Mouse (Mus musculus) midbrain, postnatal 0 days (tissue): ENCODE results near the gene Atf5. TPM values are rescaled to one million over a fixed set of nuclear protein-coding genes. Genes with fewer than 3 reads are reported as not detected.
A peak's percentile ranks its signal among the peaks of the same experiment; 100 is the strongest.

ENCODE experiments used
- ATAC-seq: fragments of 200-750 bp; cut with Nextera tagmentation; 2 replicates; pipeline ENCODE4 v1.8.0; 2017; ENCODE audit warnings: moderate number of reproducible peaks, mild to moderate bottlenecking, moderate TSS enrichment, moderate library complexity; ENCODE audit not compliant: low FRiP score
- DNase-seq: peaks from one replicate; pipeline ENCODE4 v3.0.0-alpha.2; 2015; ENCODE audit warnings: low spot score
- H3K27ac ChIP-seq: fragments of 300-500 bp; sonication (generic); 2 replicates; pipeline ENCODE4 v1.5.1; 2014; ENCODE audit warnings: low read depth, mild to moderate bottlenecking, low read length, mixed read lengths
- H3K27me3 ChIP-seq: fragments of 300-500 bp; sonication (generic); 2 replicates; pipeline ENCODE4 v1.6.1; 2014; ENCODE audit warnings: low read length, control low read depth, mixed read lengths; ENCODE audit not compliant: insufficient read depth
- H3K36me3 ChIP-seq: fragments of 300-500 bp; sonication (generic); 2 replicates; pipeline ENCODE4 v1.6.1; 2014; ENCODE audit warnings: low read length, control low read depth, mixed read lengths; ENCODE audit not compliant: insufficient read depth
- H3K4me1 ChIP-seq: fragments of 300-500 bp; sonication (generic); 2 replicates; pipeline ENCODE4 v1.6.1; 2014; ENCODE audit warnings: mild to moderate bottlenecking, control low read depth, antibody characterized with exemption, low read length, mixed read lengths; ENCODE audit not compliant: insufficient read depth
- H3K4me2 ChIP-seq: fragments of 300-500 bp; sonication (generic); 2 replicates; pipeline ENCODE4 v1.6.1; 2014; ENCODE audit warnings: low read depth, mild to moderate bottlenecking, low read length, mixed read lengths; ENCODE audit not compliant: poor library complexity, severe bottlenecking
- H3K4me3 ChIP-seq: fragments of 300-500 bp; sonication (generic); 2 replicates; pipeline ENCODE4 v1.5.1; 2014; ENCODE audit warnings: low read depth, mild to moderate bottlenecking, low read length, moderate library complexity
- H3K9ac ChIP-seq: fragments of 300-500 bp; sonication (generic); replicated peaks from 2 replicates; pipeline ENCODE4 v1.6.1; 2014; ENCODE audit warnings: mild to moderate bottlenecking, low read length, moderate library complexity, mixed read lengths; ENCODE audit not compliant: poor library complexity, severe bottlenecking
- H3K9me3 ChIP-seq: fragments of 300-500 bp; sonication (generic); 2 replicates; pipeline ENCODE4 v1.6.1; 2016; ENCODE audit warnings: low read length, control low read depth
- CTCF ChIP-seq: IDR thresholded peaks from 2 replicates; pipeline ENCODE4 v1.5.1; 2016; ENCODE audit warnings: antibody characterized with exemption, mild to moderate bottlenecking
- WGBS: fragments of 180-500 bp; shearing (Covaris S2); extraction: QIAGEN DNeasy Blood & Tissue Kit; methylation state at CpG from one replicate; pipeline ENCODE4 v1.1.7; 2014; 5-methylcytosine and 5-hydroxymethylcytosine counted together
- polyA plus RNA-seq: library from polyadenylated mRNA; unstranded; fragments of >200 nt; fragmentation: Nextera tagmentation; extraction: Ambion mirVana; gene quantifications from 2 replicates; pipeline ENCODE4 v1.2.1, GENCODE M21; 2015
- total RNA-seq: library from RNA; depleted of rRNA; stranded (reverse); fragments of >200 nt; gene quantifications from 2 replicates; pipeline ENCODE4 v1.2.3, GENCODE M21; 2014

Gene Atf5
- total and polyA plus RNA-seq, 2 experiments from 2014 or later: 3.7 to 4.8 TPM

GRCm38 (mm10) chr7:44814952-44815553 lies 1.4 kb downstream of the Atf5 start:
- peak overlapping the region; percentile 47; the same call in 1 of the 2 replicates for H3K27ac ChIP-seq
- no peak for ATAC-seq
- no peaks in the 10 kb centered on the region for H3K9me3 ChIP-seq
- peaks cover 18% of the 10 kb centered on the region for H3K4me1 ChIP-seq
- H3K9ac ChIP-seq: no peak overlapping the region
- TF ChIP-seq CTCF: no peak
- no peaks in the 10 kb centered on the region for H3K27me3 ChIP-seq
- no peak for DNase-seq
- peak overlapping the region; percentile 79 for H3K4me2 ChIP-seq
- no peaks in the 10 kb centered on the region for H3K36me3 ChIP-seq
- peak overlapping the region; percentile 78 for H3K4me3 ChIP-seq
- 29% methylated on average over 14 of the region's 14 CpGs for WGBS

- TF ChIP-seq CTCF: no peak
- no peak overlapping the region for H3K27ac ChIP-seq
- no peaks in the 10 kb centered on the region for H3K36me3 ChIP-seq
- no peak overlapping the region for H3K4me3 ChIP-seq
- H3K9ac ChIP-seq: no peak overlapping the region
- no peak for DNase-seq
- no peak for ATAC-seq
- WGBS: 97% methylated on average over 4 of the region's 4 CpGs
- no peak overlapping the region for H3K4me2 ChIP-seq
- peaks cover 18% of the 10 kb centered on the region for H3K4me1 ChIP-seq
- H3K9me3 ChIP-seq: no peaks in the 10 kb centered on the region
- H3K27me3 ChIP-seq: no peaks in the 10 kb centered on the region
Measured at GRCm38 (mm10) chr7:44814423-44814822, 2.0 kb downstream of the Atf5 start.

DNA sequence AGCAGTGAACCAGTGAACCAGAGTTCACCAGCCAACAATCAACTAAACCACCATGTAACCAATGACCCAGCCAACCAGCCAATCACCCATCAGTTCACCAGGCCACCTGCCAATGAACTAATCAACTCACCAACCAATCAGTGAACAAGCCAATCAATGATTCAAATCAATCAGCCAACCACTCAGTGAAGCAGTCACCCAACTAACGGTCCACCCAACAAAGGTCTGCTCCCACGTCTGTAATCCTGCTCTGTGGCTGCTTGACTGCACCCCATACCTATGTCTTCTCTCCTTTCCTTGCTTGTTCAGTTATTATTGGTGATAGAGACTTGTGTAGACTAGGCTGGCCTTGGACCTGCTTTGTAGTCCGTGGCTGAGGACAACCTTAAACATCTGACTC lies 2.5 kb downstream of the Atf5 start:
- H3K9ac ChIP-seq: no peak overlapping the region
- no peaks in the 10 kb centered on the region for H3K27me3 ChIP-seq
- H3K27ac ChIP-seq: no peak overlapping the region
- H3K36me3 ChIP-seq: no peaks in the 10 kb centered on the region
- no peak overlapping the region for H3K4me2 ChIP-seq
- H3K4me3 ChIP-seq: no peak overlapping the region
- H3K4me1 ChIP-seq: peaks cover 18% of the 10 kb centered on the region
- TF ChIP-seq CTCF: no peak
- no peaks in the 10 kb centered on the region for H3K9me3 ChIP-seq
- no peak for DNase-seq
- WGBS: 92% methylated on average over 3 of the region's 3 CpGs
- no peak for ATAC-seq

GRCm38 (mm10) chr7:44812651-44813325 lies 3.7 kb downstream of the Atf5 start:
- DNase-seq: no peak

GRCm38 (mm10) chr7:44810819-44811557 lies 5.5 kb downstream of the Atf5 start:
- ATAC-seq: no peak
- no peak for TF ChIP-seq CTCF
- DNase-seq: no peak
- Histone ChIP-seq H3K9ac (no peak overlapping the region), H3K27me3 (no peaks in the 10 kb centered on the region), H3K4me3 (no peak overlapping the region), H3K9me3 (no peaks in the 10 kb centered on the region), H3K4me1 (no peaks in the 10 kb centered on the region), H3K27ac (no peak overlapping the region), H3K4me2 (no peak overlapping the region), H3K36me3 (no peaks in the 10 kb centered on the region)
- 87% methylated on average over 7 of the region's 7 CpGs for WGBS

More at GRCm38 (mm10) chr7:44812651-44813325, 3.7 kb downstream of the Atf5 start:
- 94% methylated on average over 20 of the region's 20 CpGs for WGBS
- ATAC-seq: no peak
- no peaks in the 10 kb centered on the region for H3K27me3 ChIP-seq
- no peak overlapping the region for H3K4me2 ChIP-seq
- peaks cover 7% of the 10 kb centered on the region for H3K4me1 ChIP-seq
- no peak overlapping the region for H3K27ac ChIP-seq
- H3K4me3 ChIP-seq: no peak overlapping the region
- no peaks in the 10 kb centered on the region for H3K9me3 ChIP-seq
- H3K9ac ChIP-seq: no peak overlapping the region
- H3K36me3 ChIP-seq: no peaks in the 10 kb centered on the region
- TF ChIP-seq CTCF: no peak

- Histone ChIP-seq H3K27me3 (no peaks in the 10 kb centered on the region), H3K36me3 (no peaks in the 10 kb centered on the region), H3K4me1 (no peaks in the 10 kb centered on the region), H3K9ac (no peak overlapping the region), H3K27ac (no peak overlapping the region), H3K9me3 (no peaks in the 10 kb centered on the region), H3K4me3 (no peak overlapping the region), H3K4me2 (no peak overlapping the region)
- ATAC-seq (no peak), DNase-seq (no peak)
- WGBS: 83% methylated on average over 4 of the region's 4 CpGs
- TF ChIP-seq CTCF: no peak
Measured at GRCm38 (mm10) chr7:44810365-44810764, 6.1 kb downstream of the Atf5 start.
